Mouse (Mus musculus) bone marrow macrophage, adult 2 months (primary cell): ENCODE measurements around the gene Ctnnbip1.

Experiments used
- CTCF ChIP-seq: IDR thresholded peaks from 2 replicates; pipeline ENCODE4 v1.5.1; 2012; ENCODE audit warnings: low read depth, mild to moderate bottlenecking, low read length, moderate library complexity
- POLR2A ChIP-seq: IDR thresholded peaks from 2 replicates; pipeline ENCODE4 v1.6.1; 2012; ENCODE audit warnings: mild to moderate bottlenecking, low read depth, low read length, borderline replicate concordance

- no peak for TF ChIP-seq POLR2A
- TF ChIP-seq CTCF: no peak
Measured at GRCm38 (mm10) chr4:149572446-149572845, 54.4 kb downstream of the Ctnnbip1 start.
